Mouse (Mus musculus) hindbrain, embryonic 13.5 days (tissue): ENCODE data around the gene Shkbp1. TPM values are rescaled to one million over a fixed set of nuclear protein-coding genes. Genes with fewer than 3 reads are reported as not detected.

Experiments
- ATAC-seq: fragments of 200-750 bp; cut with Nextera tagmentation; 2 replicates; pipeline ENCODE4 v1.8.0; 2017; ENCODE audit warnings: moderate TSS enrichment; ENCODE audit not compliant: low FRiP score
- H3K27ac ChIP-seq: fragments of 300-500 bp; sonication (generic); 2 replicates; pipeline ENCODE4 v1.5.1; 2015; ENCODE audit warnings: inconsistent platforms, mild to moderate bottlenecking, moderate library complexity
- H3K27me3 ChIP-seq: fragments of 300-500 bp; sonication (generic); 2 replicates; pipeline ENCODE4 v1.6.1; 2015; ENCODE audit warnings: mild to moderate bottlenecking, inconsistent platforms
- H3K36me3 ChIP-seq: fragments of 300-500 bp; sonication (generic); 2 replicates; pipeline ENCODE4 v1.6.1; 2015; ENCODE audit warnings: mild to moderate bottlenecking, inconsistent platforms
- H3K4me1 ChIP-seq: fragments of 300-500 bp; sonication (generic); replicated peaks from 2 replicates; pipeline ENCODE4 v1.6.1; 2015; ENCODE audit warnings: inconsistent platforms
- H3K4me2 ChIP-seq: fragments of 300-500 bp; sonication (generic); 2 replicates; pipeline ENCODE4 v1.6.1; 2015; ENCODE audit warnings: inconsistent platforms, mild to moderate bottlenecking, moderate library complexity
- H3K4me3 ChIP-seq: fragments of 300-500 bp; sonication (generic); 2 replicates; pipeline ENCODE4 v1.5.1; 2015; ENCODE audit warnings: mild to moderate bottlenecking, inconsistent platforms
- H3K9ac ChIP-seq: fragments of 300-500 bp; sonication (generic); 2 replicates; pipeline ENCODE4 v1.6.1; 2015; ENCODE audit warnings: mild to moderate bottlenecking, inconsistent platforms
- H3K9me3 ChIP-seq: fragments of 300-500 bp; sonication (generic); 2 replicates; pipeline ENCODE4 v1.6.1; 2016; ENCODE audit warnings: inconsistent platforms
- WGBS: fragments of 180-500 bp; shearing (Covaris S2); methylation state at CpG from one replicate; pipeline ENCODE4 v1.1.7; 2015; 5-methylcytosine and 5-hydroxymethylcytosine counted together
- polyA plus RNA-seq: library from polyadenylated mRNA; unstranded; fragments of >200 nt; fragmentation: Nextera tagmentation; extraction: Ambion mirVana; gene quantifications from 2 replicates; pipeline ENCODE4 v1.2.1, GENCODE M21; 2015

Gene Shkbp1
- polyA plus RNA-seq, 1 experiment from 2014 or later = 61.8 TPM

- no peak overlapping the region for H3K4me3 ChIP-seq
- no peak overlapping the region for H3K27ac ChIP-seq
- H3K9me3 ChIP-seq = no peaks in the 10 kb centered on the region
- ATAC-seq = no peak
- H3K36me3 ChIP-seq = peaks cover 3% of the 10 kb centered on the region; the same call in 1 of the 2 replicates
- 94% methylated on average over 1 of the region's 1 CpGs for WGBS
- no peak overlapping the region for H3K4me2 ChIP-seq
- H3K4me1 ChIP-seq = no peaks in the 10 kb centered on the region
- H3K27me3 ChIP-seq = peaks cover 56% of the 10 kb centered on the region
- H3K9ac ChIP-seq = no peak overlapping the region
These were observed 27.4 kb upstream of the Shkbp1 start for GRCm38 (mm10) chr7:27383233-27383632.

- Histone ChIP-seq H3K36me3 (no peaks in the 10 kb centered on the region), H3K27ac (no peak overlapping the region), H3K9ac (no peak overlapping the region)
These were observed 25.7 kb upstream of the Shkbp1 start for GRCm38 (mm10) chr7:27381560-27381959.

GRCm38 (mm10) chr7:27381009-27381408, 25.2 kb upstream of the Shkbp1 start:
- Histone ChIP-seq H3K9me3 (no peaks in the 10 kb centered on the region), H3K27me3 (peaks cover 67% of the 10 kb centered on the region), H3K4me2 (no peak overlapping the region), H3K27ac (no peak overlapping the region), H3K4me1 (no peaks in the 10 kb centered on the region), H3K9ac (no peak overlapping the region), H3K4me3 (no peak overlapping the region), H3K36me3 (no peaks in the 10 kb centered on the region)
- ATAC-seq = no peak
- 54% methylated on average over 1 of the region's 1 CpGs for WGBS

More at GRCm38 (mm10) chr7:27381560-27381959, 25.7 kb upstream of the Shkbp1 start:
- WGBS = 62% methylated on average over 4 of the region's 4 CpGs
- Histone ChIP-seq H3K27me3 (peaks cover 61% of the 10 kb centered on the region), H3K9me3 (no peaks in the 10 kb centered on the region), H3K4me3 (no peak overlapping the region), H3K4me2 (no peak overlapping the region), H3K4me1 (no peaks in the 10 kb centered on the region)
- ATAC-seq = no peak

- WGBS = 71% methylated on average over 6 of the region's 6 CpGs
These were observed 24.0 kb upstream of the Shkbp1 start for GRCm38 (mm10) chr7:27379836-27380235.

GRCm38 (mm10) chr7:27378431-27378830, 22.6 kb upstream of the Shkbp1 start:
- H3K9ac ChIP-seq = no peak overlapping the region
- no peak overlapping the region for H3K27ac ChIP-seq
- no peaks in the 10 kb centered on the region for H3K9me3 ChIP-seq
- H3K4me3 ChIP-seq = no peak overlapping the region
- 29% methylated on average over 4 of the region's 4 CpGs for WGBS
- ATAC-seq = no peak
- H3K27me3 ChIP-seq = peaks cover 72% of the 10 kb centered on the region
- H3K36me3 ChIP-seq = no peaks in the 10 kb centered on the region
- peaks cover 4% of the 10 kb centered on the region; the same call in 1 of the 2 replicates for H3K4me1 ChIP-seq
- H3K4me2 ChIP-seq = no peak overlapping the region

More at GRCm38 (mm10) chr7:27379836-27380235, 24.0 kb upstream of the Shkbp1 start:
- Histone ChIP-seq H3K27ac (no peak overlapping the region), H3K27me3 (peaks cover 69% of the 10 kb centered on the region), H3K9ac (no peak overlapping the region), H3K4me2 (no peak overlapping the region), H3K4me3 (no peak overlapping the region), H3K36me3 (no peaks in the 10 kb centered on the region), H3K4me1 (peaks cover 4% of the 10 kb centered on the region; the same call in 1 of the 2 replicates), H3K9me3 (no peaks in the 10 kb centered on the region)
- no peak for ATAC-seq

- Histone ChIP-seq H3K27ac (no peak overlapping the region), H3K4me3 (0 out of 2 replicates have a peak overlapping the region, but pooled peaks have one; percentile 8), H3K9me3 (no peaks in the 10 kb centered on the region), H3K27me3 (peaks cover 91% of the 10 kb centered on the region), H3K4me2 (0 out of 2 replicates have a peak overlapping the region, but pooled peaks have one; percentile 15), H3K9ac (peak overlapping the region; percentile 35; the same call in 1 of the 2 replicates), H3K36me3 (peaks cover 13% of the 10 kb centered on the region), H3K4me1 (peaks cover 8% of the 10 kb centered on the region)
- ATAC-seq = no peak
- WGBS = 3% methylated on average over 22 of the region's 22 CpGs
These were observed 19.5 kb upstream of the Shkbp1 start for GRCm38 (mm10) chr7:27375274-27375673.

GRCm38 (mm10) chr7:27371715-27372462, 16.1 kb upstream of the Shkbp1 start:
- H3K4me3 ChIP-seq = peak overlapping the region; percentile 8; the same call in 1 of the 2 replicates
- peaks cover 27% of the 10 kb centered on the region for H3K36me3 ChIP-seq
- 0 out of 2 replicates have a peak overlapping the region, but pooled peaks have one; percentile 6 for H3K4me2 ChIP-seq
- 6% methylated on average over 44 of the region's 44 CpGs for WGBS
- H3K27me3 ChIP-seq = peaks cover 97% of the 10 kb centered on the region
- no peak for ATAC-seq
- peaks cover 15% of the 10 kb centered on the region for H3K4me1 ChIP-seq
- H3K27ac ChIP-seq = no peak overlapping the region
- peak overlapping the region; percentile 13; the same call in 1 of the 2 replicates for H3K9ac ChIP-seq
- H3K9me3 ChIP-seq = 0 out of 2 replicates have a peak, but pooled peaks cover 4% of the 10 kb centered on the region

GRCm38 (mm10) chr7:27369111-27369510, 13.3 kb upstream of the Shkbp1 start:
- Histone ChIP-seq H3K36me3 (peaks cover 35% of the 10 kb centered on the region), H3K4me3 (no peak overlapping the region), H3K9me3 (0 out of 2 replicates have a peak, but pooled peaks cover 4% of the 10 kb centered on the region), H3K27me3 (peaks cover 100% of the 10 kb centered on the region), H3K4me1 (peaks cover 14% of the 10 kb centered on the region), H3K4me2 (no peak overlapping the region), H3K9ac (no peak overlapping the region), H3K27ac (no peak overlapping the region)
- WGBS = 79% methylated on average over 19 of the region's 19 CpGs
- ATAC-seq = no peak

GRCm38 (mm10) chr7:27367976-27368375, 12.2 kb upstream of the Shkbp1 start:
- H3K4me3 ChIP-seq = no peak overlapping the region
- H3K36me3 ChIP-seq = peaks cover 37% of the 10 kb centered on the region
- H3K27me3 ChIP-seq = peaks cover 100% of the 10 kb centered on the region
- H3K27ac ChIP-seq = no peak overlapping the region
- WGBS = 16% methylated on average over 11 of the region's 11 CpGs
- 0 out of 2 replicates have a peak, but pooled peaks cover 4% of the 10 kb centered on the region for H3K9me3 ChIP-seq
- peak overlapping the region; percentile 24; the same call in 1 of the 2 replicates for H3K9ac ChIP-seq
- H3K4me2 ChIP-seq = no peak overlapping the region
- H3K4me1 ChIP-seq = peaks cover 15% of the 10 kb centered on the region
- ATAC-seq = no peak

GRCm38 (mm10) chr7:27366082-27366844, 10.4 kb upstream of the Shkbp1 start:
- Histone ChIP-seq H3K36me3 (peaks cover 30% of the 10 kb centered on the region), H3K4me2 (no peak overlapping the region), H3K9me3 (0 out of 2 replicates have a peak, but pooled peaks cover 4% of the 10 kb centered on the region), H3K27me3 (peaks cover 92% of the 10 kb centered on the region), H3K9ac (no peak overlapping the region), H3K27ac (no peak overlapping the region), H3K4me1 (peaks cover 11% of the 10 kb centered on the region; the same call in 1 of the 2 replicates), H3K4me3 (no peak overlapping the region)
- ATAC-seq = no peak
- WGBS = 45% methylated on average over 21 of the region's 21 CpGs

- no peaks in the 10 kb centered on the region for H3K9me3 ChIP-seq
- H3K27ac ChIP-seq = no peak overlapping the region
- H3K4me2 ChIP-seq = no peak overlapping the region
- ATAC-seq = no peak
- 2% methylated on average over 29 of the region's 29 CpGs for WGBS
- peaks cover 16% of the 10 kb centered on the region for H3K4me1 ChIP-seq
- H3K9ac ChIP-seq = no peak overlapping the region
- H3K4me3 ChIP-seq = peak overlapping the region; percentile 4; the same call in 1 of the 2 replicates
- peaks cover 81% of the 10 kb centered on the region for H3K27me3 ChIP-seq
- H3K36me3 ChIP-seq = peaks cover 20% of the 10 kb centered on the region
These were observed 8.6 kb upstream of the Shkbp1 start for GRCm38 (mm10) chr7:27364379-27364778.
